Mouse (Mus musculus) hindbrain, embryonic 14.5 days (tissue): ENCODE measurements at regions not wholly inside any gene's neighbourhood (a gene's known extent, or its start where the extent isn't known, plus 50 kb on each side); places are given as distances from the start of the nearest gene placed in this dataset.

Experiments
- ATAC-seq: fragments of 200-750 bp; cut with Nextera tagmentation; 2 replicates; pipeline ENCODE4 v1.8.0; 2017; ENCODE audit warnings: moderate number of reproducible peaks, mild to moderate bottlenecking, moderate TSS enrichment, moderate library complexity; ENCODE audit not compliant: low FRiP score
- DNase-seq: peaks from one replicate; pipeline ENCODE4 v3.0.0-alpha.2; 2015; ENCODE audit warnings: low spot score
- H3K27ac ChIP-seq: fragments of 300-500 bp; sonication (generic); 2 replicates; pipeline ENCODE4 v1.5.1; 2014; ENCODE audit warnings: mild to moderate bottlenecking, moderate library complexity
- H3K27me3 ChIP-seq: fragments of 300-500 bp; sonication (generic); 2 replicates; pipeline ENCODE4 v1.6.1; 2014; ENCODE audit warnings: mild to moderate bottlenecking, low read length, mixed read lengths; ENCODE audit not compliant: control insufficient read depth, insufficient read depth
- H3K36me3 ChIP-seq: fragments of 300-500 bp; sonication (generic); replicated peaks from 2 replicates; pipeline ENCODE4 v1.6.1; 2014; ENCODE audit not compliant: control insufficient read depth, insufficient read depth
- H3K4me1 ChIP-seq: fragments of 300-500 bp; sonication (generic); replicated peaks from 2 replicates; pipeline ENCODE4 v1.6.1; 2014; ENCODE audit warnings: antibody characterized with exemption, low read length, mixed read lengths; ENCODE audit not compliant: control insufficient read depth, insufficient read depth
- H3K4me2 ChIP-seq: fragments of 300-500 bp; sonication (generic); replicated peaks from 2 replicates; pipeline ENCODE4 v1.6.1; 2014; ENCODE audit warnings: mild to moderate bottlenecking, moderate library complexity
- H3K4me3 ChIP-seq: fragments of 300-500 bp; sonication (generic); replicated peaks from 2 replicates; pipeline ENCODE4 v1.5.1; 2014; ENCODE audit warnings: mild to moderate bottlenecking, low read length
- H3K9ac ChIP-seq: fragments of 300-500 bp; sonication (generic); 2 replicates; pipeline ENCODE4 v1.6.1; 2014
- H3K9me3 ChIP-seq: fragments of 300-500 bp; sonication (generic); 2 replicates; pipeline ENCODE4 v1.6.1; 2016; ENCODE audit warnings: low read length; ENCODE audit not compliant: control insufficient read depth
- WGBS: fragments of 180-500 bp; shearing (Covaris S2); extraction: QIAGEN DNeasy Blood & Tissue Kit; methylation state at CpG from one replicate; pipeline ENCODE4 v1.1.7; 2014; 5-methylcytosine and 5-hydroxymethylcytosine counted together

GRCm38 (mm10) chr15:61327925-61328324 lies 405.1 kb upstream of the A1bg start:
- no peaks in the 10 kb centered on the region for H3K36me3 ChIP-seq
- no peak overlapping the region for H3K9ac ChIP-seq
- no peaks in the 10 kb centered on the region for H3K27me3 ChIP-seq
- WGBS: 88% methylated on average over 2 of the region's 2 CpGs
- H3K27ac ChIP-seq: no peak overlapping the region
- no peak overlapping the region for H3K4me3 ChIP-seq
- H3K9me3 ChIP-seq: no peaks in the 10 kb centered on the region
- no peaks in the 10 kb centered on the region for H3K4me1 ChIP-seq
- DNase-seq: no peak
- H3K4me2 ChIP-seq: no peak overlapping the region
- ATAC-seq: no peak

GRCm38 (mm10) chr15:61322243-61322642 lies 399.4 kb upstream of the A1bg start:
- no peak overlapping the region for H3K4me2 ChIP-seq
- H3K9me3 ChIP-seq: no peaks in the 10 kb centered on the region
- no peak for ATAC-seq
- H3K4me3 ChIP-seq: no peak overlapping the region
- WGBS: 94% methylated on average over 7 of the region's 7 CpGs
- H3K27ac ChIP-seq: no peak overlapping the region
- H3K36me3 ChIP-seq: no peaks in the 10 kb centered on the region
- no peak overlapping the region for H3K9ac ChIP-seq
- H3K27me3 ChIP-seq: no peaks in the 10 kb centered on the region
- no peak for DNase-seq
- H3K4me1 ChIP-seq: no peaks in the 10 kb centered on the region

GRCm38 (mm10) chr15:61309452-61310165 lies 386.8 kb upstream of the A1bg start:
- Histone ChIP-seq H3K9me3 (no peaks in the 10 kb centered on the region), H3K4me2 (no peak overlapping the region), H3K9ac (no peak overlapping the region), H3K4me1 (no peaks in the 10 kb centered on the region), H3K27me3 (no peaks in the 10 kb centered on the region), H3K36me3 (no peaks in the 10 kb centered on the region), H3K4me3 (no peak overlapping the region), H3K27ac (no peak overlapping the region)
- WGBS: 77% methylated on average over 6 of the region's 6 CpGs
- DNase-seq: no peak
- ATAC-seq: no peak

- DNase-seq: no peak
- no peak for ATAC-seq
- no peak overlapping the region for H3K9ac ChIP-seq
Measured at GRCm38 (mm10) chr15:61308936-61309335, 386.1 kb upstream of the A1bg start.

GRCm38 (mm10) chr15:61304546-61304945 lies 381.7 kb upstream of the A1bg start:
- Histone ChIP-seq H3K9ac (no peak overlapping the region), H3K4me2 (no peak overlapping the region), H3K4me1 (no peaks in the 10 kb centered on the region), H3K27me3 (no peaks in the 10 kb centered on the region), H3K4me3 (no peak overlapping the region), H3K9me3 (no peaks in the 10 kb centered on the region), H3K27ac (no peak overlapping the region), H3K36me3 (no peaks in the 10 kb centered on the region)
- WGBS: 39% methylated on average over 3 of the region's 3 CpGs
- DNase-seq: no peak
- ATAC-seq: no peak

More at GRCm38 (mm10) chr15:61308936-61309335, 386.1 kb upstream of the A1bg start:
- Histone ChIP-seq H3K4me2 (no peak overlapping the region), H3K4me1 (no peaks in the 10 kb centered on the region), H3K9me3 (no peaks in the 10 kb centered on the region), H3K4me3 (no peak overlapping the region), H3K36me3 (no peaks in the 10 kb centered on the region), H3K27me3 (no peaks in the 10 kb centered on the region), H3K27ac (no peak overlapping the region)
- WGBS: 90% methylated on average over 4 of the region's 4 CpGs

GRCm38 (mm10) chr15:61299796-61300195 lies 377.0 kb upstream of the A1bg start:
- DNase-seq: no peak
- Histone ChIP-seq H3K4me2 (no peak overlapping the region), H3K27ac (no peak overlapping the region), H3K27me3 (no peaks in the 10 kb centered on the region), H3K9me3 (no peaks in the 10 kb centered on the region), H3K4me3 (no peak overlapping the region), H3K9ac (no peak overlapping the region), H3K36me3 (no peaks in the 10 kb centered on the region), H3K4me1 (no peaks in the 10 kb centered on the region)
- 87% methylated on average over 6 of the region's 6 CpGs for WGBS
- no peak for ATAC-seq

- Histone ChIP-seq H3K27me3 (no peaks in the 10 kb centered on the region), H3K4me2 (no peak overlapping the region), H3K9ac (no peak overlapping the region), H3K36me3 (no peaks in the 10 kb centered on the region), H3K4me1 (no peaks in the 10 kb centered on the region), H3K4me3 (no peak overlapping the region), H3K9me3 (no peaks in the 10 kb centered on the region), H3K27ac (no peak overlapping the region)
- 94% methylated on average over 5 of the region's 5 CpGs for whole genome bisulfite sequencing
- ATAC-seq (no peak), DNase-seq (no peak)
Measured at GRCm38 (mm10) chr15:61297447-61298208, 374.8 kb upstream of the A1bg start.

- H3K36me3 ChIP-seq: no peaks in the 10 kb centered on the region
- no peaks in the 10 kb centered on the region for H3K27me3 ChIP-seq
- H3K9ac ChIP-seq: no peak overlapping the region
- no peak overlapping the region for H3K27ac ChIP-seq
- DNase-seq (no peak), ATAC-seq (no peak)
- no peak overlapping the region for H3K4me3 ChIP-seq
- WGBS: 94% methylated on average over 2 of the region's 2 CpGs
- no peaks in the 10 kb centered on the region for H3K9me3 ChIP-seq
- no peak overlapping the region for H3K4me2 ChIP-seq
- H3K4me1 ChIP-seq: no peaks in the 10 kb centered on the region
Measured at GRCm38 (mm10) chr15:61294616-61295015, 371.8 kb upstream of the A1bg start.

- DNase-seq: no peak
- Histone ChIP-seq H3K4me3 (no peak overlapping the region), H3K4me1 (no peaks in the 10 kb centered on the region), H3K9ac (no peak overlapping the region), H3K9me3 (no peaks in the 10 kb centered on the region), H3K27ac (no peak overlapping the region), H3K36me3 (no peaks in the 10 kb centered on the region), H3K4me2 (no peak overlapping the region), H3K27me3 (no peaks in the 10 kb centered on the region)
- ATAC-seq: no peak
- 77% methylated on average over 4 of the region's 4 CpGs for WGBS
Measured at GRCm38 (mm10) chr15:61294131-61294530, 371.3 kb upstream of the A1bg start.
